Mouse (Mus musculus) CD8-positive naive resting alpha-beta T cell, adult 57 days (primary cell): ENCODE data around the gene Ikzf2. TPM values are rescaled to one million over a fixed set of nuclear protein-coding genes. Genes with fewer than 3 reads are reported as not detected.

ENCODE experiments used
- total RNA-seq: library from RNA; stranded (reverse); gene quantifications from one replicate; pipeline ENCODE4 v1.2.4, GENCODE M21; 2023

The Ikzf2 gene
- total RNA-seq: 19.9 TPM

GRCm38 (mm10) chr1:69687076-69687991 is at the start of gene Ikzf2:
Gene Ikzf2, minus strand, starts transcription at chr1:69687245.

Other genes starting within 250 kb of the Ikzf2 start
- gene Spag16, start 139.7 kb upstream of the Ikzf2 start, total RNA-seq: not detected